Mouse (Mus musculus) gastrocnemius, adult 8-10 months (tissue): ENCODE data around the gene D5Ertd579e. TPM values are rescaled to one million over a fixed set of nuclear protein-coding genes. Genes with fewer than 3 reads are reported as not detected.

Experiments used
- total RNA-seq, 4 experiments: library from RNA; stranded (reverse); gene quantifications; 2 replicates each; pipeline ENCODE4 v1.2.4; 2022

D5Ertd579e gene
- total RNA-seq, 4 experiments from 2014 or later: 75.9 to 99.5 (median 81.1) TPM

Other genes with a start within 250 kb of the D5Ertd579e start
- 10 to 100 TPM; 31.2 to 35.5 (median 33.3) TPM for gene Grpel1, start 231.0 kb downstream of the D5Ertd579e start, total RNA-seq
- 10 to 100 TPM; 13.8 to 20.4 (median 17.2) TPM for gene Tada2b, start 211.7 kb downstream of the D5Ertd579e start, total RNA-seq
- under 1 TPM in 3 of 4 experiments, not detected in 1; 0.07 to 0.18 (median 0.07) TPM for gene Ccdc96, start 211.4 kb downstream of the D5Ertd579e start, total RNA-seq
- 10 to 100 TPM; 13.9 to 15.2 (median 15.1) TPM for gene Tbc1d14, start 102.7 kb downstream of the D5Ertd579e start, total RNA-seq
- gene Bloc1s4, start 52.6 kb upstream of the D5Ertd579e start, total RNA-seq: 10 to 100 TPM in 1 of 4 experiments, 1 to 10 TPM in 3; 8.0 to 10.8 (median 9.0) TPM
- 100 to 1,000 TPM; 231 to 247 (median 235) TPM for gene Mrfap1, start 100.7 kb upstream of the D5Ertd579e start, total RNA-seq
- 1 to 10 TPM; 3.7 to 6.0 (median 5.1) TPM for gene Man2b2, start 134.6 kb upstream of the D5Ertd579e start, total RNA-seq
- 1 to 10 TPM in 1 of 4 experiments, under 1 TPM in 3; 0.27 to 1.1 (median 0.37) TPM for gene Ppp2r2c, start 172.5 kb upstream of the D5Ertd579e start, total RNA-seq